Mouse (Mus musculus) effector memory CD4-positive, alpha-beta T cell, adult 7 months (primary cell): ENCODE results near the gene Sult1c2. TPM values are rescaled to one million over a fixed set of nuclear protein-coding genes. Genes with fewer than 3 reads are reported as not detected.

Experiments
- polyA plus RNA-seq: library from polyadenylated mRNA; unstranded; fragments of 100-300 nt; shearing (Covaris generic); gene quantifications from one replicate; pipeline ENCODE4 v1.2.1, GENCODE M21; 2017

The Sult1c2 gene
- polyA plus RNA-seq = not detected

GRCm38 (mm10) chr17:53846206-53846605 is at the start of gene Sult1c2:
TSS of gene Sult1c2 (minus strand) at chr17:53846339.

Other genes starting within 250 kb of the Sult1c2 start
- gene Sgo1, start 157.0 kb downstream of the Sult1c2 start, polyA plus RNA-seq = 0.17 TPM
- not detected for gene Sult1c1, start 144.3 kb upstream of the Sult1c2 start, polyA plus RNA-seq